Mouse (Mus musculus) adrenal gland, postnatal 10 days (tissue): ENCODE data around the gene Kbtbd3. TPM values are rescaled to one million over a fixed set of nuclear protein-coding genes. Genes with fewer than 3 reads are reported as not detected.

Source experiments
- microRNA-seq: library from miRNA; unstranded; fragments of <30 nt; microRNA quantifications from one replicate; pipeline ENCODE4 v1.2.0, GENCODE M21; 2021
- total RNA-seq, 2 experiments: library from RNA; stranded (reverse); gene quantifications; 2 replicates each; pipeline ENCODE4 v1.2.3; 2021

Gene Kbtbd3
- total RNA-seq, 2 experiments from 2014 or later = 2.3 to 4.5 TPM

Small RNA genes within 50 kb of the gene (microRNA-seq; reads per million reads assigned to microRNA genes)
- gene Gm22195 (not detected), gene Gm23992 (not detected)

Other genes with a start within 250 kb of the Kbtbd3 start
- gene Aasdhppt, start 362 bp upstream of the Kbtbd3 start, total RNA-seq = 10 to 100 TPM; 20.6 to 23.4 TPM
- gene Msantd4, start 66.7 kb downstream of the Kbtbd3 start, total RNA-seq = 10 to 100 TPM; 31.9 to 33.1 TPM